Mouse (Mus musculus): Measurements from ENCODE around the gene Ackr2.

GRCm38 (mm10) chr9:121928498-121928897 lies 30.3 kb downstream of the Ackr2 start:
- TF ChIP-seq POLR2A (IDR thresholded peaks at IDR 0.05; ENCODE audit: borderline replicate concordance, insufficient read depth, low read length) (no peak), CTCF (IDR thresholded peaks at IDR 0.05; ENCODE audit: borderline replicate concordance, insufficient read depth, low read depth, low read length) (peak; percentile 81)
